Mouse (Mus musculus) MEL (cell line): Measurements from ENCODE around the gene Tmc4.

Experiments
- CTCF ChIP-seq, 3 experiments: IDR thresholded peaks in 2 of 3; conservative IDR thresholded peaks in 1 of 3; 2 replicates each; pipeline ENCODE4 v1.5.1; 2011 to 2012; ENCODE audit warnings: low read length in 3 of 3, low read depth in 2 of 3, mild to moderate bottlenecking in 2 of 3, improper control_type of control experiment in 1 of 3, inconsistent platforms in 1 of 3, mixed read lengths in 1 of 3, moderate library complexity in 1 of 3; ENCODE audit not compliant: control insufficient read depth in 1 of 3, insufficient read depth in 1 of 3, poor library complexity in 1 of 3, severe bottlenecking in 1 of 3
- GATA1 ChIP-seq: IDR thresholded peaks from 2 replicates; pipeline ENCODE4 v1.6.1; 2011; ENCODE audit warnings: low read depth, low read length, improper control_type of control experiment
- HCFC1 ChIP-seq: IDR thresholded peaks from 2 replicates; pipeline ENCODE4 v1.6.1; 2012; ENCODE audit warnings: low read depth, mild to moderate bottlenecking, inconsistent platforms, low read length, improper control_type of control experiment, moderate library complexity
- MAFK ChIP-seq: IDR thresholded peaks from 2 replicates; pipeline ENCODE4 v1.6.1; 2011; ENCODE audit warnings: low read depth, mild to moderate bottlenecking, low read length, improper control_type of control experiment, borderline replicate concordance
- MYB ChIP-seq: IDR thresholded peaks from 2 replicates; pipeline ENCODE4 v1.6.1; 2011; ENCODE audit warnings: mild to moderate bottlenecking, low read depth, low read length, improper control_type of control experiment
- NRF1 ChIP-seq: IDR thresholded peaks from 2 replicates; pipeline ENCODE4 v1.6.1; 2014; ENCODE audit warnings: low read depth, mild to moderate bottlenecking, inconsistent platforms, low read length, improper control_type of control experiment, moderate library complexity; ENCODE audit not compliant: poor library complexity, insufficient read depth, severe bottlenecking
- POLR2A ChIP-seq, 2 experiments: IDR thresholded peaks; 2 replicates each; pipeline ENCODE4 v1.6.1; 2011 to 2012; ENCODE audit warnings: low read length in 2 of 2, mild to moderate bottlenecking in 2 of 2, control low read depth in 1 of 2, improper control_type of control experiment in 1 of 2, low read depth in 1 of 2, moderate library complexity in 1 of 2; ENCODE audit not compliant: control insufficient read depth in 1 of 2, insufficient read depth in 1 of 2, poor library complexity in 1 of 2
- RAD21 ChIP-seq: IDR thresholded peaks from 2 replicates; pipeline ENCODE4 v1.6.1; 2011; ENCODE audit warnings: mild to moderate bottlenecking, low read depth, low read length, improper control_type of control experiment
- RCOR1 ChIP-seq: IDR thresholded peaks from 2 replicates; pipeline ENCODE4 v1.6.1; 2012; ENCODE audit warnings: low read depth, mild to moderate bottlenecking, inconsistent platforms, low read length, improper control_type of control experiment
- SIN3A ChIP-seq: IDR thresholded peaks from 2 replicates; pipeline ENCODE4 v1.6.1; 2012; ENCODE audit warnings: low read length, improper control_type of control experiment, inconsistent platforms
- SMC3 ChIP-seq: IDR thresholded peaks from 2 replicates; pipeline ENCODE4 v1.6.1; 2011; ENCODE audit warnings: low read depth, low read length, improper control_type of control experiment
- ZNF384 ChIP-seq: IDR thresholded peaks from 2 replicates; pipeline ENCODE4 v1.6.1; 2012; ENCODE audit warnings: low read depth, mild to moderate bottlenecking, inconsistent platforms, low read length, improper control_type of control experiment

GRCm38 (mm10) chr7:3616057-3616388 is 61.3 kb downstream of the Tmc4 start, which contains the start of gene Oscar:
- TF ChIP-seq NRF1 (no peak), MAFK (no peak), POLR2A (IDR thresholded peaks at IDR 0.05; ENCODE audit: control insufficient read depth in 1 of 2, insufficient read depth in 1 of 2, low read depth in 1 of 2, low read length in 2 of 2, poor library complexity in 1 of 2) (no peak), CTCF (IDR thresholded peaks at IDR 0.05 in 2 of 3, conservative IDR thresholded peaks at IDR 0.05 in 1 of 3; ENCODE audit: control insufficient read depth in 1 of 3, insufficient read depth in 1 of 3, low read depth in 2 of 3, low read length in 3 of 3, poor library complexity in 1 of 3, severe bottlenecking in 1 of 3) (no peak), SMC3 (no peak), GATA1 (no peak), RCOR1 (no peak), ZNF384 (no peak), HCFC1 (no peak), MYB (no peak), RAD21 (no peak), SIN3A (no peak)
